Mouse (Mus musculus) hindbrain, embryonic 16.5 days (tissue): Measurements from ENCODE around the gene Fam69a. TPM values are rescaled to one million over a fixed set of nuclear protein-coding genes. Genes with fewer than 3 reads are reported as not detected.
"Not testable (repeated sequence)": the region's sequence is repeated elsewhere in the genome, so short reads cannot be mapped to it uniquely, and the experiment has no call there.

Experiments used
- ATAC-seq: fragments of 200-750 bp; cut with Nextera tagmentation; 2 replicates; pipeline ENCODE4 v1.8.0; 2017; ENCODE audit warnings: moderate TSS enrichment, moderate library complexity
- H3K27ac ChIP-seq: fragments of 300-500 bp; sonication (generic); 2 replicates; pipeline ENCODE4 v1.5.1; 2014; ENCODE audit warnings: low read depth, mild to moderate bottlenecking, control low read depth, low read length, moderate library complexity
- H3K27me3 ChIP-seq: fragments of 300-500 bp; sonication (generic); replicated peaks from 2 replicates; pipeline ENCODE4 v1.6.1; 2014; ENCODE audit warnings: low read length; ENCODE audit not compliant: control insufficient read depth, insufficient read depth
- H3K36me3 ChIP-seq: fragments of 300-500 bp; sonication (generic); 2 replicates; pipeline ENCODE4 v1.6.1; 2014; ENCODE audit warnings: mild to moderate bottlenecking, low read length, moderate library complexity, mixed read lengths; ENCODE audit not compliant: control insufficient read depth, insufficient read depth
- H3K4me1 ChIP-seq: fragments of 300-500 bp; sonication (generic); 2 replicates; pipeline ENCODE4 v1.6.1; 2014; ENCODE audit warnings: low read depth, low read length; ENCODE audit not compliant: control insufficient read depth, insufficient read depth
- H3K4me2 ChIP-seq: fragments of 300-500 bp; sonication (generic); 2 replicates; pipeline ENCODE4 v1.6.1; 2014; ENCODE audit warnings: mild to moderate bottlenecking, low read length, control low read depth, moderate library complexity
- H3K4me3 ChIP-seq: fragments of 300-500 bp; sonication (generic); 2 replicates; pipeline ENCODE4 v1.5.1; 2014; ENCODE audit warnings: mild to moderate bottlenecking, low read length, control low read depth, moderate library complexity
- H3K9ac ChIP-seq: fragments of 300-500 bp; sonication (generic); 2 replicates; pipeline ENCODE4 v1.6.1; 2014; ENCODE audit warnings: low read depth, mild to moderate bottlenecking, control low read depth, low read length, moderate library complexity
- H3K9me3 ChIP-seq: fragments of 300-500 bp; sonication (generic); 2 replicates; pipeline ENCODE4 v1.6.1; 2014; ENCODE audit warnings: mild to moderate bottlenecking, low read length, moderate library complexity; ENCODE audit not compliant: control insufficient read depth
- WGBS: fragments of 180-500 bp; shearing (Covaris S2); extraction: QIAGEN DNeasy Blood & Tissue Kit; methylation state at CpG from one replicate; pipeline ENCODE4 v1.1.7; 2014; 5-methylcytosine and 5-hydroxymethylcytosine counted together
- polyA plus RNA-seq: library from polyadenylated mRNA; unstranded; fragments of >200 nt; fragmentation: Nextera tagmentation; extraction: Ambion mirVana; gene quantifications from 2 replicates; pipeline ENCODE4 v1.2.1, GENCODE M21; 2015

Gene Fam69a
- 68.1 and 73.3 TPM in 2 replicates for polyA plus RNA-seq

- no peaks in the 10 kb centered on the region for H3K27me3 ChIP-seq
- WGBS = under 1% methylated on average over 66 of the region's 91 CpGs
- ATAC-seq = peak; percentile 95
- H3K9me3 ChIP-seq = no peaks in the 10 kb centered on the region
- H3K4me3 ChIP-seq = peak within 1 kb of the TSS; percentile 82
- peaks cover 15% of the 10 kb centered on the region for H3K4me1 ChIP-seq
- H3K9ac ChIP-seq = peak within 1 kb of the TSS; percentile 97
- H3K4me2 ChIP-seq = peak within 1 kb of the TSS; percentile 71
- no peaks in the 10 kb centered on the region for H3K36me3 ChIP-seq
- peak within 1 kb of the TSS; percentile 98 for H3K27ac ChIP-seq
These were observed at the start of gene Fam69a for GRCm38 (mm10) chr5:107986967-107987834. Fam69a (minus strand) TSS chr5:107987085.

- Histone ChIP-seq H3K9me3 (no peaks in the 10 kb centered on the region), H3K9ac (no peak overlapping the region), H3K4me1 (no peaks in the 10 kb centered on the region), H3K4me3 (no peak overlapping the region), H3K27me3 (no peaks in the 10 kb centered on the region), H3K27ac (no peak overlapping the region), H3K36me3 (no peaks in the 10 kb centered on the region), H3K4me2 (no peak overlapping the region)
- peak; percentile 56 for ATAC-seq
- WGBS = 25% methylated on average over 2 of the region's 2 CpGs
These were observed 48.6 kb upstream of the Fam69a start for GRCm38 (mm10) chr5:108035523-108035922.

- peak; percentile 52; the same call in 1 of the 2 replicates for ATAC-seq
- Histone ChIP-seq H3K4me1 (no peaks in the 10 kb centered on the region), H3K27ac (no peak overlapping the region), H3K4me2 (no peak overlapping the region), H3K9ac (no peak overlapping the region), H3K36me3 (no peaks in the 10 kb centered on the region), H3K4me3 (no peak overlapping the region), H3K27me3 (no peaks in the 10 kb centered on the region), H3K9me3 (no peaks in the 10 kb centered on the region)
- WGBS = 37% methylated on average over 4 of the region's 4 CpGs
These were observed 47.3 kb upstream of the Fam69a start for GRCm38 (mm10) chr5:108034194-108034593.

- no peak overlapping the region for H3K4me3 ChIP-seq
- H3K27ac ChIP-seq = no peak overlapping the region
- no peaks in the 10 kb centered on the region for H3K36me3 ChIP-seq
- 91% methylated on average over 4 of the region's 4 CpGs for WGBS
- ATAC-seq = no peak
- H3K4me2 ChIP-seq = no peak overlapping the region
- no peak overlapping the region for H3K9ac ChIP-seq
- no peaks in the 10 kb centered on the region for H3K9me3 ChIP-seq
- no peaks in the 10 kb centered on the region for H3K27me3 ChIP-seq
- H3K4me1 ChIP-seq = no peaks in the 10 kb centered on the region
These were observed 44.4 kb upstream of the Fam69a start for GRCm38 (mm10) chr5:108031267-108031666.

- H3K4me1 ChIP-seq = no peaks in the 10 kb centered on the region
- no peak for ATAC-seq
These were observed 43.1 kb upstream of the Fam69a start for GRCm38 (mm10) chr5:108029968-108030367.

GRCm38 (mm10) chr5:108028797-108029536, 42.1 kb upstream of the Fam69a start:
- not testable (repeated sequence) for H3K9ac ChIP-seq, H3K4me1 ChIP-seq, H3K9me3 ChIP-seq, H3K27ac ChIP-seq, H3K4me2 ChIP-seq, H3K36me3 ChIP-seq, ATAC-seq, H3K27me3 ChIP-seq, H3K4me3 ChIP-seq
- WGBS = 88% methylated on average over 6 of the region's 7 CpGs

More at GRCm38 (mm10) chr5:108029968-108030367, 43.1 kb upstream of the Fam69a start:
- Histone ChIP-seq H3K27me3 (no peaks in the 10 kb centered on the region), H3K4me2 (no peak overlapping the region), H3K36me3 (no peaks in the 10 kb centered on the region), H3K4me3 (no peak overlapping the region), H3K27ac (no peak overlapping the region), H3K9ac (no peak overlapping the region), H3K9me3 (no peaks in the 10 kb centered on the region)
- WGBS = 78% methylated on average over 2 of the region's 2 CpGs

- H3K9me3 ChIP-seq = no peaks in the 10 kb centered on the region
- H3K36me3 ChIP-seq = no peaks in the 10 kb centered on the region
- no peaks in the 10 kb centered on the region for H3K27me3 ChIP-seq
- H3K4me3 ChIP-seq = no peak overlapping the region
- H3K9ac ChIP-seq = no peak overlapping the region
- WGBS = 91% methylated on average over 4 of the region's 4 CpGs
- H3K4me2 ChIP-seq = no peak overlapping the region
- no peak for ATAC-seq
- H3K27ac ChIP-seq = no peak overlapping the region
- no peaks in the 10 kb centered on the region for H3K4me1 ChIP-seq
These were observed 41.3 kb upstream of the Fam69a start for GRCm38 (mm10) chr5:108028230-108028629.

GRCm38 (mm10) chr5:108021346-108021745, 34.5 kb upstream of the Fam69a start:
- H3K9me3 ChIP-seq = no peaks in the 10 kb centered on the region
- no peaks in the 10 kb centered on the region for H3K27me3 ChIP-seq
- no peaks in the 10 kb centered on the region for H3K4me1 ChIP-seq
- H3K4me3 ChIP-seq = no peak overlapping the region
- no peak overlapping the region for H3K4me2 ChIP-seq
- no peak overlapping the region for H3K27ac ChIP-seq
- WGBS = 60% methylated on average over 3 of the region's 3 CpGs
- no peak overlapping the region for H3K9ac ChIP-seq
- no peaks in the 10 kb centered on the region for H3K36me3 ChIP-seq
- ATAC-seq = no peak

GRCm38 (mm10) chr5:108019367-108019766, 32.5 kb upstream of the Fam69a start:
- Histone ChIP-seq H3K9ac (no peak overlapping the region), H3K4me1 (no peaks in the 10 kb centered on the region), H3K4me3 (no peak overlapping the region), H3K9me3 (no peaks in the 10 kb centered on the region), H3K27me3 (no peaks in the 10 kb centered on the region), H3K36me3 (no peaks in the 10 kb centered on the region), H3K4me2 (no peak overlapping the region), H3K27ac (no peak overlapping the region)
- no peak for ATAC-seq
- 21% methylated on average over 2 of the region's 2 CpGs for WGBS
